Mouse (Mus musculus): ENCODE measurements around the gene Lpin1. TPM values are rescaled to one million over a fixed set of nuclear protein-coding genes. Genes with fewer than 3 reads are reported as not detected.

Lpin1 gene
- 100 to 1,000 TPM; 174 to 193 TPM for total RNA-seq (2021)
- long read RNA-seq, experiment 1, full-length matches to known transcripts, result 3 of 46 reads
- long read RNA-seq, experiment 1, partial matches to known transcripts, result 9 of 46 reads
- long read RNA-seq, experiment 1, other reads (novel, unspliced or antisense), result 34 of 46 reads
- long read RNA-seq, experiment 2, full-length matches to known transcripts, result 11 of 88 reads
- long read RNA-seq, experiment 2, partial matches to known transcripts, result 68 of 88 reads
- long read RNA-seq, experiment 2, other reads (novel, unspliced or antisense), result 9 of 88 reads

DNA sequence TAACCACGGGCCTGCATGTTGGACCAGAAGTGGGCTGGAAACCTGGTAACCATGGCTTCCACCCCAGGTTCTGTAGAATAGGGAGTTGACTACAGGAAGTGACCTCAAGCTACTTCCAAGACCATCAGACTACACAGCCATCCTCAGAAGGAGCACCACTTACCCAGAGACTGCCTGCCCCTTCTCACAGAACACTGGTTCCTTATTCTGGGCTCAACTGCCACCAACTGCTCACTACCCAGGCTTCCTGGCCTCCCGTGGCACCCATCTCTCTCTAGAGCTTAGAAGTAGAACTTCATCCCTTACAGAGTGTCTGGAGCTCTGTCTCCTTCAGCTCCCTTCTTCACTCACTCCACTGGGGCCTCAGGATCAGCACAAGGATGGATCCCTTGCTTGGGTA lies at the start of gene Lpin1:
Gene Lpin1, minus strand, starts transcription at position 31 of the 400 bp plus-strand sequence.
- DNase-seq, result no peak

GRCm38 (mm10) chr12:16656906-16657875 lies 46.4 kb upstream of the Lpin1 start:
- DNase-seq, result no peak

DNA sequence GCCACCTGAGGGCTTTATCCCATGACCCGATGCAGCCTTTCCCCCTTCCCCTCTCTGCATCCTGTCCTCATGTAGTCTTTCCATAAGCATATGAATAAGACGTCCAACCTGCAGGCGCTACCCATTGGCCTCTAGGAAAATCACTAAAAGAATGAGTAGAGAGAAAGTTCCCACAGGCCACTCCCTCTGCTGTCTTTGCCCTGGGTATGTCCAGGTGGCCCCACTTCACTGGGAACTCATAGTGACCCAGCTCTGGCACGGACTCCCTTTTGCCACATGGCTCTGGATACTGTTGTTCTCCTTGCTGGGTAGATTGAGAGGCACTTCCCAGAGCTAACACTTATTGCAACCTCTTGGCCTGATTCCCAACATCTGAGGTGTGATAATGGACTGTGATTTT lies 44.8 kb upstream of the Lpin1 start:
- no peak for DNase-seq

DNA sequence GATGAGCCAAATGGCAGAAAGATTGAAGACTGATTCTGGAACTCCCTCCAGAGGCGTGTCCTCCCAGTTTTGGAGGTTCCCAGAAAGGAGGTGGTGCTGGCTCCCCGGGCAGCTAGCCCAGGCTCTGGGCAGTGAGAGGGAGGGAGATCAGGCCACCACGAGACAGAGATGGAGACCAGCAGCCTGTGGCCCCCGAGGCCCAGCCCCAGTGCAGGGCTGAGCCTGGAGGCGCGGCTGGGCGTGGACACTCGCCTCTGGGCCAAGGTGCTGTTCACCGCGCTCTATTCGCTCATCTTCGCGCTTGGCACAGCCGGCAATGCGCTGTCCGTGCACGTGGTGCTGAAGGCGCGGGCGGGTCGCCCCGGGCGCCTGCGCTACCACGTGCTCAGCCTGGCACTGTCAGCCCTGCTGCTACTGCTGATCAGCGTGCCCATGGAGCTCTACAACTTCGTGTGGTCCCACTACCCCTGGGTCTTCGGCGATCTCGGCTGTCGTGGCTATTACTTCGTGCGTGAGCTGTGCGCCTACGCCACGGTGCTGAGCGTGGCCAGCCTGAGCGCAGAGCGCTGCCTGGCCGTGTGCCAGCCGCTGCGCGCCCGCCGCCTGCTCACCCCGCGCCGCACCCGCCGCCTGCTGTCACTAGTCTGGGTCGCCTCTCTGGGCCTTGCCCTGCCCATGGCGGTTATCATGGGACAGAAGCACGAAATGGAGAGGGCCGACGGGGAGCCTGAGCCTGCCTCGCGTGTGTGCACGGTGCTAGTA lies 42.7 kb upstream of the Lpin1 start, which contains the start of gene Ntsr2:
Gene Ntsr2, plus strand, starts transcription at position 51 of the 762 bp plus-strand sequence.
- DNase-seq, result peak; percentile 78

- no peak for DNase-seq
Observed at GRCm38 (mm10) chr12:16649819-16650218, 39.1 kb upstream of the Lpin1 start.

DNA sequence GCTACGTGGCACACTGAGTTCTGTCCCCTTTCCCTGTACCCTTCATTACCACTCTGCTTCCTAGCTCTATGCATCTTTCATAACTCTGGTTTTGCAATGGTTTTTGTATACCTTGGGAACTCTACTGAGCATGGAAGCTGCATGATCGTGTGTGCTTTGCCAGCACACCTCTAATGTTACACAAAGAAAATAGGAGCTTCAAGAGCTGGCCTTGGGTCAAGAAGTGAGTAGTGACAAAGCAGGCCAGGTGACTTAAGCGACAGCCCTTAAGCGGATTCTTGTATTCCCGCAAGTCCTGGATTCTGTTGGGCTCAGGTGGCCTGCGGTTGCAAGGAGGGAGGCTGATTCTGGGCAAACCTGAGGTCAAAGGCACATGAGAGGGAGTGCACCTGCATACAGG lies 37.5 kb upstream of the Lpin1 start:
- DNase-seq, result no peak

GRCm38 (mm10) chr12:16646780-16647409 lies 36.1 kb upstream of the Lpin1 start:
- peak; percentile 71 for DNase-seq

- no peak for DNase-seq
Observed at GRCm38 (mm10) chr12:16644698-16645097, 33.9 kb upstream of the Lpin1 start.

DNA sequence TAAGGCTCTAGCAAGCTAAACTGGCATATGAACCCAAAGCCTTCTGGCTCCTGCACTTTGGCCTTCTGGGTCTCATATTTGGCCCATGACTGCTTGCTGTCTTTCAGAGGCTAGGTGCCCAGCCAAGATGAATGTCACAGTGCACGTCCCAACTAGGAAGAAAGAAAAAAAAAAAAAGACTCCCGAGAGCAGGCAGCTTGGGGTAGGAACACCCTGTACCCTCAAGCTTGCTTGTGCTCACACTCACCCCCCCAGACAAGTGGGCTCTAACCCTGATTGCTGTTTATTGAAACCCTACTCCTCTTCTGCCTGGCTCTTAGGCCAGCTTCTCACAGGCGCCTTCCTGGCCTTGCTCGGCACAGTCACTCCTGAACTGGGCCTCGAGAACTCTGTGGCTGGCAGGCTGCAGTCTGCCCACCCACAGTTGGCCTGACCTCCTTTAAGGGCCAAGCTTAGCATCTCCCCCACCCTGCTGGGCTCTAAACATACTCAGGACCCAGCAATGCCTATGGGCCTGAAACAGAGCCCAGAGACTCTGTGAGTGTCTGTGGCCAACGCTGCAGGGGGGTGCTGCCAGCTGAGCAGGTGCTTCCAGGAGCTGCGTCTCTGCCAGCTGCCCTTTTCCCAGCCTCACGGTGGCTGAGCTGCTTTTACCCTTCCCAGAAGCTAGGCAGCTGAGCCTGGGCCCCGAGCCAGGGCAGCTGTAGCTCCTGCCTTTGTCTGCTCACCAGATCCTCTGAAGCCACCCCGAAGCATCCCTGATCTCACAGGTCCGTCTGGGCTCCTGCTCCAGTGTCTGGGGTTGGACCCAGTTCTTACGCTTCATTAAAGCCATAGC lies 33.0 kb upstream of the Lpin1 start:
- DNase-seq, result peak; percentile 89

- peak; percentile 21 for DNase-seq
Observed at GRCm38 (mm10) chr12:16642000-16642399, 31.2 kb upstream of the Lpin1 start.

- peak; percentile 70 for DNase-seq
Observed at GRCm38 (mm10) chr12:16640075-16640474, 29.3 kb upstream of the Lpin1 start.

- DNase-seq, result peak; percentile 36
Observed at GRCm38 (mm10) chr12:16639078-16639771, 28.5 kb upstream of the Lpin1 start.

DNA sequence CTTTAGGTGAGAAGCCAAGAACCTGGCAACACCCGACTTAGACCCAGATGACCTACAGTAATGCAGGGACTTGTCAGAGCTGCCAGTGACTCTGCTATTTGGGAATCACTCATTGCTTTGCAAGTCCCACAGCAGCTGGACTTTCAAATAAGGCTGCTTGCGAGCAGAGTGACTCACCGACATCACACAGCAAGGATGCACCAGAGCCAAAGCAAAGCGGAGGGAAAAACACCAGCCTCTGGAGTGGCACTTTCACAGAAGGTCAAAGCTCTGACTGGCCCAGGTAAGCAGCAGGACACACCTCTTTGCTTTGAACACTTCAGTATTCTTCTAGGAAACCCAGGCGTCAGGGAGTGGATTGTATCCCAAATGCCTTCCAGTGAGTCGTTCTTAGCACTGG lies 25.1 kb upstream of the Lpin1 start:
- no peak for DNase-seq

DNA sequence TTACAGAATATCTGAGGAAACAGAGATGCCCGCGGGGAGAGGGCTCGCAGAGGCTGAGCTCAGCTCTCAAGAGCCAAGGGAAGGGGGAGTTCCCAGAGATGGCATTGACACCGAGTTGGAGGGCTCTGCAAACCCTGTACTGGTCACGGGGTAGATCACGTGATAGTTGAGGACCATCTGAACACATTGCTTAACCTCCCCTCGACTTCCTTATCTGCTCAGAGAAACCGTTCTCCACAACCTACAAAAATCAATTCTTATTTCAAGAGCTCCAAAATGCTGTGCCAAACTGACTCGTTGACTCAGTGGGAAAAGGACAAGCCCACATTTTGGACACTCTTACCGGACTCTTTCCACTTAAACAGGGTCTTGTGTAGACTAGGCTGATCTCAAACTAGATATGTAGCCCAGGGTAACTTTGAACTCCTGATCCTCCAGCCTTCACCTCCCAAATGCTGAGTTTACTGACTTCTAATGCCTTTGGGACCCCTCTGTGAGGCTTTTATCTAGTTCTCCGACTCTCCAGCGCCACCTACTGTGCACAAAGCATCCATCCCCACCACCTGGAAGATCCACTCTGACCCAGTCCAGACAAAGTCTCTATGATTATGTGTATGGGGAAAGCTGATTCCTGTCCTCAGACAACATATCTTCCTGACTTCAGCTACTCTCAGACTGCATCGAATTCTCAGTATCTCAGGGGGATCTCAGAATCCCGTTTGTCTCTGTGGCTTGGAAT lies 23.5 kb upstream of the Lpin1 start:
- DNase-seq, result peak; percentile 38

- DNase-seq, result no peak
Observed at GRCm38 (mm10) chr12:16633235-16633634, 22.5 kb upstream of the Lpin1 start.

DNA sequence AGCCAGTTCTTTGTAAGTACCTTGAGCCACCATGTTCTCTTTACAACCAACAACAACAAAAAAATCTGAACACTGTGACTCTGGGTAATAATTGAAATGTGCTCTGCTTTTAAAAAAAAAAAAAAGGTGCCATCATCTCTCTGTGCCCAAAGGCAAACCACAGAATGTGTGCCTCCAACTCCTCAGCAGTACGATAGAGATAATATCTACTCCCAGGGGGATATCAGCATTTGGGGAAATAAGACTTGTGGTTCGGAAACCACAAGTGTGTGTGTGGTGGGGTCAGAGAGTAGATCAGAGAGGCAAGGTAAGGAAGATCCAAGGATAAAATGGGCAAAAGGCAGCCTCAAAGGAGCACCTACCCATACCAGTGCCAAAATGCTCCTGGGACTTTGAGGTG lies 20.7 kb upstream of the Lpin1 start:
- DNase-seq, result no peak

DNA sequence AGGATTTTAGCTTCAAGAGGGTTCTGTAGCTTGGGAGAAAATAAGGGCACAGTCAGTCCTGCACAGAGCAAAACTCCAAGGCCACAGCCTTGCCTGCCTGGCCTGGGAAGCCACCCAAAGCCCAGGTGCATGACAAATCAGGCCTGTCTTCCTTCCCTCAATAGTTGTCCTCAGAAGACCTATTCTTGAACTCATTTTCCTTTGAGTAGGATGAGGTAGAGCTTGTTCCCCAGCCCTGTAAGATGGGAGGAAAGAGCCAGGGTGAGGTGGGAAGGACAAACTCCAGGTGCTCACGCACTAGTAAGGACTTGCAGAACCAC lies 20.1 kb upstream of the Lpin1 start:
- no peak for DNase-seq

DNA sequence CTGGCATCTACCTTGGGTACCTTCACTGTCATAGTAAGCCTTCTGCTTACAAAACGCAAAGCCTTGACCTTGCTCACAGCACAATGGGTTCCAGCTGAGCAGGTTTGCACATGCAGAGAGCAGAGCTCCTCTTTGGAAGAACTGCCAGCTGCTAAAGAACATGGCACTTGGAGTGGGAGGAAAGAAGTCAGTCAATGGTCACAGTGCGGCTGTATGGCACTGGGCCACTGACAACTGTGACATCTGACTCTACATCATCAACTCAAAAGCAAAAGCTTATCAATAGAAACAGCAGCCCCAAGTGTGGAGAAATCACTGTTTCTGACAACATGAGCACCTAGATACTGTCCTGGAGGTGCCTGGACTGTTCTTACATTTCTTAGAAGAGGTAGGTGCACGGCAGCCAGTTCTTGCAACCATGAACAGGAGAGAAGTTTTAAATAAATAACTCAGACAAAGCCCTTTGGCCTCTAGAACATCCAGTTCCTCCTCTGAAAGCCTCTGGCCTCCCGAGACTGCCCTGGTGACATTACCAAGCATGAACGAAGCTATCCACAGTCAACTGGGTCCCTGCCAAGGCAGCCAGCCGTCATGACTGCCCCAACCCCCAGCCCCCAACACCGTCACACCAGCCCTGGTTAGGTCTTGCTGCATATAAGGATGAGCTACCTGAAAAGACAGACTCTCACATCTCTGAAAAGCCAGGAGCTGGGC lies 19.5 kb upstream of the Lpin1 start:
- DNase-seq, result peak; percentile 74

- no peak for DNase-seq
Observed at GRCm38 (mm10) chr12:16620230-16620629, 9.5 kb upstream of the Lpin1 start.
